Mouse (Mus musculus) thymus, adult 2 months (tissue): ENCODE measurements around the gene Frat2. TPM values are rescaled to one million over a fixed set of nuclear protein-coding genes. Genes with fewer than 3 reads are reported as not detected.

Source experiments
- DNase-seq: peaks from one replicate; pipeline ENCODE4 v3.0.0; 2021
- H3K27ac ChIP-seq: fragments of 200-500 bp; 2 replicates; pipeline ENCODE4 v1.5.1; 2012; ENCODE audit warnings: low read length, control low read depth; ENCODE audit not compliant: control insufficient read depth, insufficient read depth
- H3K27me3 ChIP-seq: fragments of 200-500 bp; 2 replicates; pipeline ENCODE4 v1.6.1; 2012; ENCODE audit warnings: mild to moderate bottlenecking, low read length, moderate library complexity, mixed read lengths; ENCODE audit not compliant: control insufficient read depth, insufficient read depth
- H3K36me3 ChIP-seq: fragments of 200-500 bp; 2 replicates; pipeline ENCODE4 v1.6.1; 2012; ENCODE audit warnings: mild to moderate bottlenecking, low read length, moderate library complexity; ENCODE audit not compliant: control insufficient read depth, insufficient read depth
- H3K4me1 ChIP-seq: fragments of 200-500 bp; replicated peaks from 2 replicates; pipeline ENCODE4 v1.6.1; 2012; ENCODE audit warnings: low read length; ENCODE audit not compliant: control insufficient read depth, insufficient read depth
- H3K4me3 ChIP-seq: fragments of 200-500 bp; 2 replicates; pipeline ENCODE4 v1.5.1; 2012; ENCODE audit warnings: mild to moderate bottlenecking, low read length, control low read depth, moderate library complexity; ENCODE audit not compliant: control insufficient read depth, insufficient read depth
- CTCF ChIP-seq: fragments of 200-500 bp; IDR thresholded peaks from 2 replicates; pipeline ENCODE4 v1.5.1; 2012; ENCODE audit warnings: mild to moderate bottlenecking, control low read depth, low read length, moderate library complexity, borderline replicate concordance; ENCODE audit not compliant: control insufficient read depth, poor library complexity, insufficient read depth; ENCODE audit errors: extremely low read depth
- POLR2A ChIP-seq: fragments of 200-500 bp; IDR thresholded peaks from 2 replicates; pipeline ENCODE4 v1.6.1; 2012; ENCODE audit warnings: mild to moderate bottlenecking, low read length, control low read depth, moderate library complexity; ENCODE audit not compliant: control insufficient read depth, poor library complexity, insufficient read depth; ENCODE audit errors: extremely low read depth
- WGBS: fragments of 180-500 bp; shearing (Covaris S2); methylation state at CpG from one replicate; pipeline ENCODE4 v1.1.7; 2018; 5-methylcytosine and 5-hydroxymethylcytosine counted together
- polyA plus RNA-seq: library from polyadenylated mRNA; depleted of rRNA; stranded (reverse); fragments of >200 nt; gene quantifications from 2 replicates; pipeline ENCODE4 v1.2.3, GENCODE M21; 2012

Frat2 gene
- polyA plus RNA-seq, 1 experiment: 27.4 TPM

GRCm38 (mm10) chr19:41831101-41831570 is 16.8 kb downstream of the Frat2 start:
- H3K27ac ChIP-seq: no peak overlapping the region
- H3K36me3 ChIP-seq: no peaks in the 10 kb centered on the region
- DNase-seq: peak; percentile 14
- H3K4me3 ChIP-seq: peak overlapping the region; percentile 79
- peaks cover 23% of the 10 kb centered on the region for H3K4me1 ChIP-seq
- TF ChIP-seq POLR2A: no peak
- TF ChIP-seq CTCF: no peak
- 3% methylated on average over 19 of the region's 19 CpGs for WGBS
- no peaks in the 10 kb centered on the region for H3K27me3 ChIP-seq

DNA sequence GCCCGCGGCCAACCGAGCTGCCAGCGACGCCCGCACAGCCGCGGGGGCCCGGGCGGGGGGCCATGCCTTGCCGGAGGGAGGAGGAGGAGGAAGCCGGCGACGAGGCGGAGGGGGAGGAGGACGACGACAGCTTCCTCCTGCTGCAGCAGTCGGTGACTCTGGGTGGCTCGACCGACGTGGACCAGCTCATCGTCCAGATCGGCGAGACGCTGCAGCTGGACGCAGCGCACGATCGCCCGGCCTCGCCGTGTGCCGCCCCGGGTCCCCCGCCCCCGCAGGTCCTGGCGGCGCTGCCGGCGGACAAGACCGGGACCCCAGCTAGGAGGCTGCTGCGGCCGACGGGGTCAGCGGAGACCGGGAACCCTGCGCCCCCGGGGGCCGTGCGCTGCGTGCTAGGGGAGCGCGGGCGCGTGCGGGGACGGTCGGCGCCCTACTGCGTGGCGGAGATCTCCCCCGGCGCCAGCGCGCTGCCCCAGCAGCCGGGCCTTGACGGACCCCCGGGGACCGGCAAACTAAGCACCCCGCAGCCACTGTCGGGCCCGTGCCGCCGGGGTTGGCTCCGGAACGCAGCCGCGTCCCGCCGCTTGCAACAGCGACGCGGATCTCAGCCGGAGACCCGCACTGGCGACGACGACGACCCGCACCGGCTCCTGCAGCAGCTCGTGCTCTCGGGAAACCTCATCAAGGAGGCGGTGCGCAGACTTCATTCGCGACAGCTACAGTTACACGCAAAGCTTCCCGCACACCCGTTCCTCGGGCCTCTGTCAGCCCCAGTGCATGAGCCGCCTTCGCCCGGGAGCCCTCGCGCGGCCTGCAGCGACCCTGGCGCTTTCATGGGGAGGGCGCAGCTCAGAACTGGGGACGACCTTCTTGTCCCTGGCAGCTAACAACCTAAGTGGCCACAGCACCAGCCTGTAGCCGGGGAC is 17.6 kb downstream of the Frat2 start:
- Histone ChIP-seq H3K27me3 (no peaks in the 10 kb centered on the region), H3K36me3 (no peaks in the 10 kb centered on the region), H3K4me3 (peak overlapping the region; percentile 79), H3K4me1 (peaks cover 20% of the 10 kb centered on the region), H3K27ac (peak overlapping the region; percentile 41)
- 1% methylated on average over 111 of the region's 112 CpGs for WGBS
- no peak for TF ChIP-seq CTCF
- no peak for TF ChIP-seq POLR2A
- DNase-seq: peak; percentile 86

DNA sequence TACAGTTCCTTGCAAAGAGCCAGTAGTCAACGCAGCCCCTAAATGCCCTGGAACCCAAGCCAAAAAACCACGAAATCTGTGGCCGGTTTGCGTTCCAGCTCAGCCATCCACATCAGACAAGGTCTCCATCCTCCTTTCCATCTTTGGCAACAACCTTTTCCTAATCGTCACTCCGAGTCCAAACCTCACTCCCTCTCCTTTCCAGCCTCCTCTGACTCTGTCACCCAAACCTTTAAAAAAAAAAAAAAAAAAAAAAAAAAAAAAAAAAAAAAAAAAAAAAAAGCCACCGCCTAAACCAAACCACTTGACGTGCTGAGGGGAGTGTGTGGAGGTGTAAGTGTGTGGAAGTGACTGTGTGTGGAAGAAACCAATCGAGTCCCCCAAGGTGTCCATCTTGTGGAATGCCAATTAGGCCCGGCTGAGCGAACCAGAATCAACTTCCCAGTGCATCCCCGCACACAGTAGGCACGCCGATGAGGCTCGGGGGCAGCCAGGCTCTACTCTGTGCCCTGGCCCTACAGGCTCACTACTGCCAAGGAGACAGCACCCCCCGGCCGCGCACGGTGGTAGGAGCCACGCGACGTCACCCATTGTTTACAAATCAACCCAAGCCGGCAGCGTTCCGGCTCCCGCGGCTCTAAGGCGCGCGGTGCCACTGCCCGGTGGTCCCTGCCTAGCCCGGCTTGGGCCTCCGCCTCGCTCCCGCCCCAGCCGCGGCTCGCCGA is 18.4 kb downstream of the Frat2 start, which contains the start of gene Frat1:
TSS of gene Frat1 (plus strand) at position 590 of the 725 bp plus-strand sequence.
- TF ChIP-seq CTCF: no peak
- TF ChIP-seq POLR2A: peak; percentile 87
- Histone ChIP-seq H3K4me3 (peak within 1 kb of the TSS; percentile 79), H3K4me1 (peaks cover 20% of the 10 kb centered on the region), H3K27ac (peak within 1 kb of the TSS; percentile 82), H3K36me3 (no peaks in the 10 kb centered on the region), H3K27me3 (no peaks in the 10 kb centered on the region)
- under 1% methylated on average over 39 of the region's 39 CpGs for WGBS
- peak; percentile 88 for DNase-seq

DNA sequence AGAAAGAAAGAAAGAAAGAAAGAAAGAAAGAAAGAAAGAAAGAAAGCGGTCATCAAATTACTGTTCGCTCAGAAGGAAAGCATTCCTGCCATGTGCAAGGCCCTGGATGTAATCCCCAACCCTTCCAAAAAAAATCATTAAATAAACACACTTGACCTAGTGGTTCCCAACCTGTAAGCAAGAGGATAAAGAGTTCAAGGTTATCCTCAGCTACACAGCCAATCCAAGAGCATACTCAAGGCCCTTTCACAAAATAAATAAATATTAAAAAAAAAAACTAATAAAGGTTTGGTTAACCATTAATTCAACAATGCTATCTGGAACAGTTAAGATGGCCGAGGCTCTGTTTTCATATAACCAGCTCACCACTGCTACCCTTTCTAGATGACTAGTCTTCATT is 19.0 kb downstream of the Frat2 start:
- Histone ChIP-seq H3K4me1 (peaks cover 20% of the 10 kb centered on the region), H3K27ac (no peak overlapping the region), H3K4me3 (no peak overlapping the region), H3K27me3 (no peaks in the 10 kb centered on the region), H3K36me3 (no peaks in the 10 kb centered on the region)
- 89% methylated on average over 3 of the region's 3 CpGs for WGBS
- no peak for DNase-seq
- no peak for TF ChIP-seq CTCF
- TF ChIP-seq POLR2A: no peak

GRCm38 (mm10) chr19:41826529-41826928 is 21.4 kb downstream of the Frat2 start:
- Histone ChIP-seq H3K4me1 (peaks cover 7% of the 10 kb centered on the region), H3K27ac (no peak overlapping the region), H3K36me3 (no peaks in the 10 kb centered on the region), H3K27me3 (no peaks in the 10 kb centered on the region), H3K4me3 (no peak overlapping the region)
- 98% methylated on average over 3 of the region's 3 CpGs for WGBS
- TF ChIP-seq CTCF (no peak), POLR2A (no peak)
- DNase-seq: no peak

DNA sequence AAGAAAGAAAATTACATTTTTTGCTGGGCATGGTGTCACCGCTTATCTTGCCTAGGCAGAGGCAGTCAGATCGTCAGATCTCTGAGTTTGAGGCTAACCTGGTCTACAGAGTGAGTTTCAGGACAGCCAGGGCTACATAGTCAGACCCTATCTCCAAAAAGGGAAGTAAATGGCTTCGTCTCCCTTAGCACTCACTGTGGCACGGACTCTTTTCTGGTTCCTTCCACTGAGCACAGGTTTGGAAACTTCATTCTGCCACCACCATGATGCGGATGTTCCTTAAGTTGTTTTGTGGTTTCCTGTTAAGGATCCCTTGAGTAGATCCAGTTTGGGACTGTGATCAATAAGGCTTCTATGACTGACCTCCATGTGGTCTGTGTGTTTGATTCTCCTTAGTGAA is 23.0 kb downstream of the Frat2 start:
- Histone ChIP-seq H3K4me1 (peaks cover 2% of the 10 kb centered on the region; the same call in 1 of the 2 replicates), H3K4me3 (no peak overlapping the region), H3K36me3 (no peaks in the 10 kb centered on the region), H3K27ac (no peak overlapping the region), H3K27me3 (no peaks in the 10 kb centered on the region)
- DNase-seq: no peak
- 61% methylated on average over 5 of the region's 5 CpGs for WGBS
- TF ChIP-seq POLR2A: no peak
- TF ChIP-seq CTCF: no peak
